Mouse (Mus musculus) frontal cortex, postnatal 14 days (tissue): Measurements from ENCODE around the gene 4930432M17Rik.

Experiments used
- DNase-seq, 2 experiments: peaks; one replicate each; pipeline ENCODE4 v3.0.0; 2022; ENCODE audit warnings: low spot score in 2 of 2

Gene 4930432M17Rik

DNA sequence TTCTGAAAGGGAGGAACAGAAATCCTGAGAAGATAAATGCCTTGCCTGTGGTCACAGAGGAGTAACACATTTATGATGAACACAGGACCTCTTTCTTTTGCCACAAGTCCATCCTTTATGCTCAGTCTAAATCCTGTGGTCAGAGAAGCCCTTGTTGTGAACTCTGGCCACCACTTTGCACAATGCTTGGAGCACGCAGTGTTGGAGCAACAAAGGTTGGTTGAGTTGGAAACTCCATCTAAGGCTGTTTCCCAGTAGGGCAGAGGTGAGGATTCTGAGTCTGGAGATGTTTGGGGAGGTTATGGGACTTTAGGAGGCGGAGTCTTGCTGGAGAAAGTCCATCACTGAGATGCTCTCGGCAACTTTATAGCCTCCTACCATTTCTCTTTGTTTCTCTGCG is 36.5 kb downstream of the 4930432M17Rik start:
- no peak for DNase-seq

DNA sequence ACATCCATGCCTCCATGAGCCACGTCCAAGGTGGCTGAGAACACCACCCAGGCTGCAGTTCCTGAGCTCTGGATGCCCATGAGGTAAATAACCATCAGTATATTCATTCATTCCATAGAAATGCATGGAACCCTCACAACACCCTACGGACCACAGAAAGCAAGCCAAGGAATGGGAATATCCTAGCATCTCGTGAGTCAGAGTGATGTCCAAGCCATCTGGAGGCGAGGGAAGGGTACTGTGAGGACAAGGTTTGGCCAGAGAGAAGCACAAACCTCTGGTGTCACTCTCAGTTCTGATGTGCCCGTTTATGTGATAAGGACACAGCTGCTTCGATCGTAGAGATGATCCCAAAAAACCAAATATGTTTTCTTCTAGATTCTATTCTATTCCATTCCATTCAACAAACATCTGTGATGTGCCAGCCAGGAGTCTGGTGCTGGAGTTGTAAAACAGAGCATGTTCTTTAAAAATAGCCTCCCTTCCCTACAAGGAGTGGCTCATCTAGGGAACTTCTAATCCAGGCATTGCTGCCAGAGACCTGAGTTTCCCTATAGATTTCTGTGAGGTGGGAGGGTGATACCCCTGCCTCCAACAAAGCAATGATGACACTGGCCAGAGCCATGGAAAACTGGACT is 40.5 kb downstream of the 4930432M17Rik start:
- DNase-seq = no peak

GRCm38 (mm10) chr3:121712222-121712621 is 41.7 kb downstream of the 4930432M17Rik start:
- DNase-seq = no peak

DNA sequence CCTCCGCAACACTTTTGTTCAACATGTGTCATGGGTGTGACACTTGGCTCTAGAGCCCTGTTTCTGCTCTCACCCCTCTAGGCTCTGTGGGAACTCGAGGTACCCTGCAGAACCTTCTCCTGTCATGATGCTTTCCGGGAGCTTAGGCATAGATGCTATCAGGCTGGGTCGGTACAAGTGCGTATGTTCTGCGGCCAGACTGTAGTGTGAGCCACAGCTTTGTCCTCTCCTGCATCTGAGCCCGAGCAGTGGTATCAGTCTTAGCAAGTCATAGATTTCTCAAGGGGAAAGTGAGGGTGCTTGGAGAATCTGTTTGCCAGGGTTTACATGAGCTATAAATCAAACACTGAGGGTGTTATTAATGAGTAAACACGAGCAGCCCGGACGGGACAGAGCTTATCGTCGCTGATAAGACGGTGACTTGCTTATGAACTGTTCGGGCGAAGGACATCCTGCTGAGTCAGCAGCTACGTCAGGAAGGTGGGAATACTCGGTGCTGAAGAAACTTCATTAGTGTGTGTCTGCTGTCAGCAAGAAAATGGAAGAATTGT is 42.7 kb downstream of the 4930432M17Rik start:
- DNase-seq = no peak

- DNase-seq = no peak
These were observed 43.3 kb downstream of the 4930432M17Rik start for GRCm38 (mm10) chr3:121713816-121714215.

GRCm38 (mm10) chr3:121714461-121714860 is 43.9 kb downstream of the 4930432M17Rik start:
- no peak for DNase-seq

DNA sequence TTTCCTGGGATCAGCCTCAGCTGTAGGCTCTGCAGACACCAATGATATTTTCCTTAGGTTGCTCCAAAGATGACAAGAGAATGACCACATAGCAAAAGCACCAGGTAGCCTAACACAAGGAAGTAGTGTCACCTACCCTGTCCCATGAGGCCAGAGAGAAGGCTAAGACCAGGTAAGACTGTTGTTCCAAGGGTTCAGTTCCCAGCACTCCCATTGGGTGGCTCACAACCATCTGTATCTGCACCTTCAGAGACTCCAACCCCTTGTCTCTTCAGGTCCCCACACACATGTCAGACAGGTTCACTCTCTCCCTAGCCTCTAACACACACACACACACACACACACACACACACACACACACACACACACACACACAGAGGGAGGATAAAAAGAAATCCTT is 44.8 kb downstream of the 4930432M17Rik start:
- no peak for DNase-seq

GRCm38 (mm10) chr3:121715741-121716459 is 45.3 kb downstream of the 4930432M17Rik start:
- no peak for DNase-seq

DNA sequence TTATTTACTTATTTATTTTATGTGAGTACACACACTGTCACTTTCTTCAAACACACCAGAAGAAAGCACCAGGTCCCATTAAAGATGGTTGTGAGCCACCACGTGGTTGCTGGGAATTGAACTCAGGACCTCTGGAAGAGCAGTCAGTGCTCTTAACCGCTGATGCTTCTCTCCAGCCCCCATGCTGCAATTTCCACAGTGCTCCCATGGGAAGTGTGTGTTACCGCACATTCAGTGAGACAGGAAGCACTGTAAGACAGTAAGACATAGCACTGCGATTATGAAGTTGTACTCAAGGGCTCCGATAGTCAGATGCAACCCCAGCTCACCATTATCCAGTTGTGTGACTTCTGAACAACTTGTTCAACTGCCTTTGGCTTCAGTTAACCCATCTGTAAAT is 45.9 kb downstream of the 4930432M17Rik start:
- DNase-seq = no peak

- no peak for DNase-seq
These were observed 48.1 kb downstream of the 4930432M17Rik start for GRCm38 (mm10) chr3:121718679-121719078.

DNA sequence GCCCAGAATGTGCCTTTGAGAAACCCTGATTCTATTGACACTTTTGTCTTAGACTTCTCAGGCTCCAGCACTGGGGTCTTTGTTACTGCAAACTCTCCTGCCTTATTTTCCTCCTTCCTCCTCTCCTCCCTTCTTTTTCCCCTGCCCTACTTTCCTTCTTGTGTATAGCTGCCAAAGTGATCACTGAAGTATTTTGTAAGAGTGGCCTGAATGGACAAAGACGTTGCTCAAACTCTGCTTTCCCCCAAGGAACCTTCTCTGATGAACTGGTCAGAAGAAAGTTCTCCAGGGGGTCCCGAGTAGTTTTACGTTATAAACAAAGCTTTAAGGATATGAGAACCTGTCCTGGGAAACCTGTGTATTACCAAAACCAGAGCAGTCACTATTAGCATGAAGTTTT is 49.1 kb downstream of the 4930432M17Rik start:
- no peak for DNase-seq

- no peak for DNase-seq
These were observed 50.5 kb downstream of the 4930432M17Rik start for GRCm38 (mm10) chr3:121720801-121721690.

DNA sequence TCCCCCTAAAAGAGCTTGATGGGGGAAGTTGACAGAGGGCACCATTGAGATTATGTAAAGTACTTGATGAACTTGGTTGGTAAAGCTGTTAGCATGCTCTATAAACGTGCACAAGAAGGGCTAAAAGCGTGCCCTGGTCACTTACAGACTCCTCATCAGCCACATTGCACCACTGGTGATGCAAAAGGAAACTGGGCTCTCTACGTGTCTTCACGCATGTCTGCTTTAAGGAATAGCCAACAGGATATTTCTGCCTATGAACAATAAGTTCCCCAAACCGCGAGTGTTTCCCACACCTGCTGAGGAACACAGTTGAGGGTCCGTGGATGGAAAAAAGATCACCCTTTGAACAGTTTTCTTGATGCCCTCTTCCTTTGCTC is 51.1 kb downstream of the 4930432M17Rik start:
- no peak for DNase-seq

- DNase-seq = peak; percentile 57 to 60
These were observed 52.6 kb downstream of the 4930432M17Rik start, which contains the start of gene F3 for GRCm38 (mm10) chr3:121722971-121723844. TSS of gene F3 (plus strand) at chr3:121723537.

GRCm38 (mm10) chr3:121723968-121724524 is 53.5 kb downstream of the 4930432M17Rik start:
- DNase-seq = peak in 1 of 2 experiments; percentile 21

DNA sequence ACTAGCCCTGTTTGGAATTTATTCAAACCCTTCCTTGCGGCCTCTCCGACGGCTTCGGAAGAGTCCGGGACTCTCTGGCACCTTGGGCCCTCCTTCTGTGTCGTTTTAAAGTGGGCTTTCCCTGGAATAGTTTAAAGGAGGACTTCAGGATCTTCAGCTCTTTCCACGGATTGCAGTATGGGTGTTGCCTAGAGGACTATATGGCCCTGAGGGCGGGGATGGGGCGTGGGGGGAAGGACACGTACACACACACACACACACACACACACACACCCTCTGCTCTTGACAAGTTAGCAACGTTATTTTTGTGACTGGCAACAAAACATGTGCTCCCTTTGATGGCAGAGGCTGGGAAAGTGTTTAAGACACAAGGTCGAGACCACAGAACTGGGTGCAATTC is 54.0 kb downstream of the 4930432M17Rik start:
- no peak for DNase-seq

GRCm38 (mm10) chr3:121725651-121726050 is 55.1 kb downstream of the 4930432M17Rik start:
- DNase-seq = no peak

DNA sequence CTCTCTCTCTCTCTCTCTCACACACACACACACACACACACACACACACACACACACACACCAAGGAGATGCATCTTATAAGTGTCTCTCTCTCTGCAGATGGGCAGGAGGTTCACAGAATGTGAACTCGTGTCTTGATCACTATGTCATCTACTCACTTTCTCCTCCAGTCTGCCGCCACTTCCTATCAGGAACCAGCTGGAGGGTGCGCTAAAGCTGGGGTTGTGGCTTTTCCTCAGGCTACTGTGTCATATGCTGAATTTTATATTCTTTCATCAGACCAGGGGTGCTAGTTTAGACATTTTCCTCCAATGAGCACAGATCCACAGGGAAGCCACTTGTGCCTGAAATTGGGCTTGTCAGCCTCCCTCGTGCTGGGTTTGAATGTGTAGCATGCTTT is 59.1 kb downstream of the 4930432M17Rik start:
- DNase-seq = no peak
